Mouse (Mus musculus): Measurements from ENCODE around the gene Hdgf. TPM values are rescaled to one million over a fixed set of nuclear protein-coding genes. Genes with fewer than 3 reads are reported as not detected.

The Hdgf gene
- polyA plus RNA-seq, 1 experiment from 2014 or later, result 165 TPM

GRCm38 (mm10) chr3:87947811-87948199 is 41.7 kb downstream of the Hdgf start:
- peak overlapping the region; percentile 22 for H3K4me3 ChIP-seq (ENCODE audit: low read depth, low read length)
- TF ChIP-seq EP300 (optimal IDR thresholded peaks at IDR 0.05) (no peak), CTCF (IDR thresholded peaks at IDR 0.05; ENCODE audit: low read depth) (no peak)
- ATAC-seq (ENCODE audit: low FRiP score, low TSS enrichment) (no peak), DNase-seq (ENCODE audit: low spot score) (no peak)
- H3K4me2 ChIP-seq (replicated peaks; ENCODE audit: low read depth), result peak overlapping the region; percentile 50
- 2% methylated on average over 16 of the region's 17 CpGs for WGBS
- 0 out of 2 replicates have a peak overlapping the region, but pooled peaks have one; percentile 31 for H3K9ac ChIP-seq (ENCODE audit: low read length)
- peaks cover 3% of the 10 kb centered on the region for H3K4me1 ChIP-seq (replicated peaks; ENCODE audit: control insufficient read depth, insufficient read depth)
- H3K9me3 ChIP-seq (ENCODE audit: control insufficient read depth, low read length), result no peaks in the 10 kb centered on the region
- no peaks in the 10 kb centered on the region for H3K27me3 ChIP-seq (ENCODE audit: control insufficient read depth, insufficient read depth, low read length)
- H3K27ac ChIP-seq (replicated peaks), result no peak overlapping the region
- no peaks in the 10 kb centered on the region for H3K36me3 ChIP-seq (ENCODE audit: control insufficient read depth, insufficient read depth, low read length)

- H3K4me2 ChIP-seq (replicated peaks; ENCODE audit: low read depth), result peak within 1 kb of the TSS; percentile 50
- peaks cover 3% of the 10 kb centered on the region for H3K4me1 ChIP-seq (replicated peaks; ENCODE audit: control insufficient read depth, insufficient read depth)
- no peak for TF ChIP-seq EP300 (optimal IDR thresholded peaks at IDR 0.05)
- no peak for TF ChIP-seq CTCF (IDR thresholded peaks at IDR 0.05; ENCODE audit: low read depth)
- 0 out of 2 replicates have a peak within 1 kb of the TSS, but pooled peaks have one; percentile 31 for H3K9ac ChIP-seq (ENCODE audit: low read length)
- H3K4me3 ChIP-seq (ENCODE audit: low read depth, low read length), result peak within 1 kb of the TSS; percentile 22
- ATAC-seq (ENCODE audit: low FRiP score, low TSS enrichment) (no peak), DNase-seq (ENCODE audit: low spot score) (peak; percentile 31)
- H3K27me3 ChIP-seq (ENCODE audit: control insufficient read depth, insufficient read depth, low read length), result no peaks in the 10 kb centered on the region
- no peak within 1 kb of the TSS for H3K27ac ChIP-seq (replicated peaks)
- no peaks in the 10 kb centered on the region for H3K9me3 ChIP-seq (ENCODE audit: control insufficient read depth, low read length)
- H3K36me3 ChIP-seq (ENCODE audit: control insufficient read depth, insufficient read depth, low read length), result no peaks in the 10 kb centered on the region
- WGBS, result 9% methylated on average over 35 of the region's 35 CpGs
Measured at GRCm38 (mm10) chr3:87948378-87949265, 42.5 kb downstream of the Hdgf start, which contains the start of gene Crabp2. Gene Crabp2 (plus strand): TSS chr3:87948666.

- Histone ChIP-seq H3K4me1 (replicated peaks; ENCODE audit: control insufficient read depth, insufficient read depth) (peaks cover 3% of the 10 kb centered on the region), H3K4me3 (ENCODE audit: low read depth, low read length) (no peak overlapping the region), H3K9ac (ENCODE audit: low read length) (no peak overlapping the region), H3K36me3 (ENCODE audit: control insufficient read depth, insufficient read depth, low read length) (no peaks in the 10 kb centered on the region), H3K27ac (replicated peaks) (no peak overlapping the region), H3K4me2 (replicated peaks; ENCODE audit: low read depth) (no peak overlapping the region; the same call in 1 of the 2 replicates), H3K27me3 (ENCODE audit: control insufficient read depth, insufficient read depth, low read length) (no peaks in the 10 kb centered on the region), H3K9me3 (ENCODE audit: control insufficient read depth, low read length) (no peaks in the 10 kb centered on the region)
- WGBS, result 33% methylated on average over 14 of the region's 16 CpGs
- no peak for DNase-seq (ENCODE audit: low spot score)
- no peak for TF ChIP-seq EP300 (optimal IDR thresholded peaks at IDR 0.05)
- no peak for TF ChIP-seq CTCF (IDR thresholded peaks at IDR 0.05; ENCODE audit: low read depth)
- ATAC-seq (ENCODE audit: low FRiP score, low TSS enrichment), result no peak
Measured at GRCm38 (mm10) chr3:87949266-87949954, 43.3 kb downstream of the Hdgf start.

- Histone ChIP-seq H3K9me3 (ENCODE audit: control insufficient read depth, low read length) (no peaks in the 10 kb centered on the region), H3K27me3 (ENCODE audit: control insufficient read depth, insufficient read depth, low read length) (no peaks in the 10 kb centered on the region), H3K4me1 (replicated peaks; ENCODE audit: control insufficient read depth, insufficient read depth) (no peaks in the 10 kb centered on the region; the same call in none of the 2 replicates), H3K9ac (ENCODE audit: low read length) (no peak overlapping the region), H3K36me3 (ENCODE audit: control insufficient read depth, insufficient read depth, low read length) (no peaks in the 10 kb centered on the region), H3K27ac (replicated peaks) (no peak overlapping the region), H3K4me2 (replicated peaks; ENCODE audit: low read depth) (no peak overlapping the region), H3K4me3 (ENCODE audit: low read depth, low read length) (no peak overlapping the region)
- ATAC-seq (ENCODE audit: low FRiP score, low TSS enrichment) (no peak), DNase-seq (ENCODE audit: low spot score) (no peak)
- WGBS, result 38% methylated on average over 13 of the region's 13 CpGs
- TF ChIP-seq CTCF (IDR thresholded peaks at IDR 0.05; ENCODE audit: low read depth) (no peak), EP300 (optimal IDR thresholded peaks at IDR 0.05) (no peak)
Measured at GRCm38 (mm10) chr3:87949955-87950515, 43.9 kb downstream of the Hdgf start.

- Histone ChIP-seq H3K27ac (replicated peaks) (peak overlapping the region; percentile 61; the same call in 1 of the 2 replicates), H3K27me3 (ENCODE audit: control insufficient read depth, insufficient read depth, low read length) (no peaks in the 10 kb centered on the region), H3K36me3 (ENCODE audit: control insufficient read depth, insufficient read depth, low read length) (no peaks in the 10 kb centered on the region), H3K9ac (ENCODE audit: low read length) (no peak overlapping the region), H3K4me2 (replicated peaks; ENCODE audit: low read depth) (peak overlapping the region; percentile 47), H3K4me1 (replicated peaks; ENCODE audit: control insufficient read depth, insufficient read depth) (no peaks in the 10 kb centered on the region; the same call in none of the 2 replicates), H3K4me3 (ENCODE audit: low read depth, low read length) (peak overlapping the region; percentile 23), H3K9me3 (ENCODE audit: control insufficient read depth, low read length) (no peaks in the 10 kb centered on the region)
- 34% methylated on average over 12 of the region's 12 CpGs for WGBS
- no peak for TF ChIP-seq CTCF (IDR thresholded peaks at IDR 0.05; ENCODE audit: low read depth)
- no peak for TF ChIP-seq EP300 (optimal IDR thresholded peaks at IDR 0.05)
- no peak for DNase-seq (ENCODE audit: low spot score)
- no peak for ATAC-seq (ENCODE audit: low FRiP score, low TSS enrichment)
Measured at GRCm38 (mm10) chr3:87951946-87952345, 45.8 kb downstream of the Hdgf start.

Measured in stomach, postnatal 0 days (tissue).